Mouse (Mus musculus) mouse trophoblast stem cell (cell line): ENCODE measurements around the gene Phrf1.
"Not testable (repeated sequence)": the region's sequence is repeated elsewhere in the genome, so short reads cannot be mapped to it uniquely, and the experiment has no call there.

Experiments
- in situ Hi-C, 2 experiments: fragments of 300-500 bp; cut with MseI, MboI; formaldehyde crosslinking; loops; 2 replicates in 1 of 2; 3 replicates in 1 of 2; pipeline ENCODE4 v1.15.1; 2025

The Phrf1 gene

DNA sequence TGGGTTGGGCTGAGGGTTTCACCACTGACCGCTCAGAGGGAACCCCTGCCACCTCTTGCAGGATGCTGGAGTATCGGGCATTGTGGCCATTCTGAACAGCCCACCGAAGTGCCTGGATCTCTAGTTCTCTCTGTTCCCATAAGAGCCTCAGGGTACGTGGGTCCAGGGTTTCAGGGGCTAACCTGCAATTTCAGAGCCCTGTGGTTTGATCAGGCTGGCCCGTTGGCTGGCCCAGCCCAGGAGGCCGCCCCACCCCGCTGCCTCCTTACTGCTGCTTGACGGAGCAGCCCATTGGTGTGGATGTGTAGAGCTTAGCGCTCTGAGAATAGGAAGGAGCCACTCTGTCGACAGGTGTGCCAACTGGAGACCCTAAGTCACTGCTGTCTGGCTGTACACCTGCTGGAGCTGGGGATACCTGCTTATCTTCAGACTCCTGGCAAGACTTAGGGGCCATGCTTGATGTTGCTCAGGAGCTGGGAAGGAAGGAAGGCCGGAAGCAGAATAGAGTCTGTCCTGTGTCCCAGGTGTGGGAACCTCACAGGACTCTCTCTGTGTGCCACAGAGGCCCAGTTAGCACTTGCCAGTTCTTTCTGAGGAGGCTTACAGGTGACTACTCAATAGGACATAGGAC, 14.9 kb upstream of the Phrf1 start, which contains the start of gene Lmntd2:
Gene Lmntd2, minus strand, starts transcription at position 476 of the 631 bp plus-strand sequence.
- in situ Hi-C loops, result no loop called here

DNA sequence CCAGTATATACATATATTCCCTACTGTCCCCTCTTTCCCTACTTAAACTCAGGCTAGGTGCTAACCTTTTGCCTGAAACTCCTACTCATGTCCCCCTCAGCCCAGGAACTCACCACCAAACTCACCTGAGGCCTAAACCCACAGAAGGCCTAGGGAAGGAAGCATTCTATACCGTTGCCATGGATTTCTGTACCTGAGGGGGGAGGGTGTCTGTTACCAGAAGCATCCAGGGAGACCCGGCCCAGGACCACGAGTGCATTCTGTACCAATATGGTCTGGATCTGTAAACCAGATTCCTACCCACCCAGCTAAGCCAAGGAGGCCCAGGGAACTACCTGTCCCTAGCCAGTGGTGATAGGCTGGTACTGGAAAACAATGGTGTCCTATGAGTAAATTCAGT, 14.3 kb upstream of the Phrf1 start:
- in situ Hi-C loops, result no loop called here

DNA sequence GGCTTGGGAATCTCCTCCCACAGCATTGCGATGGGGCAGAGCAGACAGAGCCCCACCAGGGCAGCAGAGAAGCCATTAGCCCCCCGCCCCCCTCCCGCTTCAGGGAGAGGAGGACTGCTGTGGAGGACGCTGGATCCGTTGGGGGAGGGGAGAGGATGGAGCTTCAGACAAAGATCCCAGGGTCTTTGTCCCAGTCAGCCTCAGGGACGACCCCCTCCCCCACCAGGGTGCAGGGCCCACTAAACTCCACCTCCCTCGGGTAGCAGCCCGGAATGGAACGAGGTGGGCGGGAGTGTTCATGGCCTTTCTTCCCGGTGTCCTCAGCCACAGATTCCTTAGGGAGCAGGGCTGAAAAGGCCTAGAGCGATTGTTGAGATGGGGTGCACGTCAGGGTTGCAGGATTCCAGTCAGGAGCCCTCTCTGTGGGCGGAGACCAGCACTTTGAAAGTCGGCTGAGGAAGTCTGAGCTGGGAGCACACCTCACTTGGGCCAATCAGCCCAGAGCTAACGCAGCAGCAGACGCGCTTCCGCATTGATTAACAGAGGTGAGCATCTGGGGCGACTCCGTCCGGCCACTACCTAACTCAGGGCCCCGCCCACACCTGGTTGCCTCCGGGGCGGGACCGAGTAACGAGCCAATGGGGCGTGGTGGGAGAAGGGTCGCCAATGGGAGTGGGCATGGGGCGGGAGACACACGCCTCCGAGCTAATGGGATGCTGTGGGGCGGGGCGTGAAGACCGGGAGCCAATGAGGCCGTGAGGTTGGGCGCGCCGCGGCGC, 13.3 kb upstream of the Phrf1 start, which contains the start of gene Rassf7:
Gene Rassf7, plus strand, starts transcription at position 760 of the 779 bp plus-strand sequence.
- in situ Hi-C loops, result no loop called here

DNA sequence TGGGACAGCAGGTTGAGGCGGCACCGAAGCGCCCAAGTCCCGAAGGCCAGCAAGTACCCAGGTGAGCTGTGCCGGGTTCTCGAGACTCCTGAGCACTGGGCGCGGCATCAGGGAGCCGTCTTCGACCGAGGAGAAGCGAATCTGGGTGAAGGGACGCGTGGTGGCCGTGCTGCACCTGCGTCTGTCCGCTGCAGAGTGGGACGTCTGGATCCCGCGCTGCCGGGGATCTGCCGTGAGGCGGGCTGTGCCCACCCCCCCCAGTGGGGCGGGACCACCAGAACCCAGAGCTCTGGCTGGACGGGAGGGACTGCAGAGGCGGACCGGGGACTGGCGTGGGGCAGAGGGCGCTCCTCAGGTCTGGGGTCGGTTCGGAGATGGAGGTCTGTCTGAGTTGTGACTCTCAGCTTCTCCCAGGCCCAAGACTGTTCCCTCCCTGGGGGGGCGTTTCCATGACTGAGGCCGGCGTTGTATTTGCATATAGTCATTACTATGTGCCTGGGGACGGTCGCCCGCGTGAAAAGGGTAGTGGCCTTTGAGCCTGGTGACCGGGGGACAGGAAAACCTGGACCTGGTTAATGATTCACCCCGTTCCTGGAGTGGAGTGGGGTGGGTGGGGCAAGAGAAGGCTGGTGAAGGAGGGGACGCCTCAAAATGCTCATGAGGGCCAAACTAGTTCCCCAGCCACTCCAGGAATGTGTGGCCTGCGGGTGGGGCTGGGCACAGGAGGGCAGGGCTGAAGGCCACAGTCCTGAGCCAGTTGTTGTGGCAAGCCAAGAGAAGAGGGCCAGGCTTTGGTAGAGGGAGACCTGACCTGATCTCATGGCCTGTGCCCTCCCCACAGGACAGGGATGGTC, 12.5 kb upstream of the Phrf1 start:
- in situ Hi-C loops, result no loop called here

DNA sequence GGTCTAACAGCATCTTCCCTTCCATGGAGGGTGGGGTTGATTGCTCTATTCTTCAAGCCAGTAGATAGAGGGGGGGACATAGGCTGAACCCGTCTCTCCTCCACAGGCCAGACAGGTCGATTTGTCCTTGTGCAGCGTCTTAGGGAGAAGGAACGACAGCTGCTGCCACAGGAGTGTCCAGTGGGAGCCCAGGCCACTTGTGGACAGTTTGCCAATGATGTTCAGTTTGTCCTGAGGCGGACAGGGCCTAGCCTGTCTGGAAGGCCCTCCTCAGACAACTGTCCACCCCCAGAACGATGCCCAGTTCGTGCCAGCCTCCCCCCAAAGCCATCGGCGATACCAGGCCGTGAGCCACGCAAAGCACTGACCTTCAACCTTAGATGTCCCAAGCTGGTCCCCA, 11.7 kb upstream of the Phrf1 start:
- in situ Hi-C loops, result no loop called here

DNA sequence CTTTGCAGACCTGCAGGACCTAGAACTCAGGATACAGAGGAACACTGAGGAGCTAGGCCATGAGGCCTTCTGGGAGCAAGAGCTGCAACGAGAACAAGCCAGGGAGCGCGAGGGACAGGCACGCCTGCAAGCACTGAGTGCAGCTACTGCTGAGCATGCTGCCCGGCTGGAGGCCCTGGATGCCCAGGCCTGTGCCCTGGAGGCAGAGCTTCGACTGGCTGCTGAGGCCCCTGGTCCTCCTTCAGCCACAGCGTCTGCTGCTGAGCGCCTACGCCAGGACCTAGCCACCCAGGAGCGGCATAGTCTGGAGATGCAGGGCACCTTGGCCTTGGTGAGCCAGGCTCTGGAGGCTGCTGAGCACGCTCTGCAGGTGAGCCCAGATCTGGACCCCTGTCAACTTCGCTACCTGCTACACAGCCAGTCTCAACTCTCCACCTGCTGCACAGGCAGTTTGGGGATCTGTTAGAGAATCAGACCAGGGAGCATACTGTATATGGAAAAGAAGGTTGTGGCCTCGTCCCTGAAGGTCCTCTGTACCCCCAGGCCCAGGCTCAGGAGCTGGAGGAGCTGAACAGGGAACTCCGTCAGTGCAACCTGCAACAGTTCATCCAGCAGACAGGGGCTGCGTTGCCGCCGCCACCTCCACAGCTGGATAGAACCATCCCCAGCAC, 11.1 kb upstream of the Phrf1 start:
- in situ Hi-C loops, result no loop called here

DNA sequence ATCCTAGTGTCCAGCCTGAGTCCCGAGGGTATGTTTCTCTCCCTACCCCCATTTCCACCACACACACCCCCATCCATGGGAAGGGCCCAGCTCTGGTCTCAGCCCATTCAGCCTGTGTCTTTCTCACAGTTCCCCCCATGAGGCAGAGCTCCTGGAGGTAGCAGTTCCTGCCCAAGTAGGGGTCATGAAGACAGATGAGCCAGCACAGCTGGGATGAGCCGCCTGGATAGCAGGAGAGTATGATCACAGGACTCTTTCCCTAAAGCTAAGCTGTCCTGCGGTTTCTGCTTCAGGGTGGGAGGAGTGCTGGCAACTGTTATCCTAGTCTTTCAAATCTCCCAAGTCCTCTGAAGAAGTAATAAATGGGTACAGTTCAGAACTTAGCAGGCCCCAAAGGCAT, 10.4 kb upstream of the Phrf1 start:
- in situ Hi-C loops, result no loop called here

DNA sequence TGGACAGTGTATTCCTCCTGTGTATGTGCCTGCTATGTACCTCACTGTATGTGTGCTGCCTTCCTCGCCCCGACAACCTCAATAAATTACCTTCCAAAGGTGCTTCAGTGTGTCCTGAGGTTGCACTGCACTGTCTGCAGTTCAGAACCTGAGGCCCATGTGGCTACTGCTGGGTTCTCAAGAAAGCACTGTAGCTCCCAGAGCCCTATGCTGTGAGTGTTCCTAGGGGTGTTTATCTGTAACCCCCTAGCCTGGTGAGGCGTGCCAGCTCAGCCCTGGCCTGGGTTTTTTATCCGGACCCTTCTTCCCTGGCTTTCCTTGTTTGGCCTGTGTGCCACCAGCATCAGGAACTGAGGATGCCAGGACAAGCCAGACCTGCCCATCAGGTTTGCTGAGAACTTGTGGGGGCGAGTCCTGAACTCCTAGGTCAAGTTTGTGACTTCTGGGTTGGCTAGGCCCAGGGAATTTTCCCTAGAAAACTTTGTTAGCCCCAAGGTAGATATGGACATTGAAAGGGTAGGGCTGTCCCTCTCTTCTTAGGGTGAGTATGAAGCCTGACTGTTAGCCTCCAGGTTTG, 9.9 kb upstream of the Phrf1 start:
- in situ Hi-C loops, result no loop called here

DNA sequence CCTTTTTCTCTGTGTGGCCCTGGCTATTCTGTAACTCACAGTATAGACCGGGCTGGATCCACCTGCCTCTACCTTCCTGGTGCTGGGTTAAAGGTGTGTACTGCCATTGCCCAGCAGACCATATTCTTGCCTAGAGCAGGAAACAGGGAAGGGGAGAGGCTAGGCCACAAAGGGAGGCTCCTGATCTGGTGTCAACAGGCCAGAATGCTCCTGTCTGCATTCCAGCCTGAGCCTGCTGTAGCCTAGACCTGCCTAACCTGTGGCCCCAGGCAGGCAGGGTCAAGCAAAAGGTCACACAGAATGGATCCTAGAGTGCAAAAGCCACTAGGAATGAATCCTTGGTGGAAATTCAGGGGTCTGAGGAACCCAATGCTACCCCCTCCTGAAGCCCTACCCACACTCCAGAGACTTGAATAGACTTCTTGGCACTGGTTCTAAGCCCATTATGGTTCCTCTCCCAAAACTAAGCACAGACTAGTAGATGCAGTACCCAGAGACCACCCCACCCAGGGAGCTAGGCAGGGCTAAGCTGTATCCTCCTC, 9.0 kb upstream of the Phrf1 start:
- in situ Hi-C loops, result no loop called here

DNA sequence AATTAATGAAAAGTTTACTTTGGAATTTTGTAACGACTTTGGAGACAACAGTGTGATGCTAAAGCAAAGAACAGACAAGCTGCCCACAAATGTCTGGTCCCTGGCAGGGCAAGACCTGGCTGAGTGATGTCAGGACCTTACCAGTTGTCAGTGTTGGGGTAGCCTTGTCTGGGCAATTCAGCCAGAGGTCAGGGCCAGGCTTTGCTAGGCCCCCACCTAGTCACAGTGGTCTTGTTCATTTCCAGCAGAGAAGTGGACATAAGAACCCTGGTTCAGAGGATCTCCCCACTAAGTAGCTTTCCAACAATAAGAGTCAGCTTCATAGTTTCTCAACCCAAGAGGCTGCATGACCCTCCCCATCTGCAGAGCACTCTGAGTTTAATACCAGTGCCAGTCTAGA, 8.2 kb upstream of the Phrf1 start:
- in situ Hi-C loops, result no loop called here

DNA sequence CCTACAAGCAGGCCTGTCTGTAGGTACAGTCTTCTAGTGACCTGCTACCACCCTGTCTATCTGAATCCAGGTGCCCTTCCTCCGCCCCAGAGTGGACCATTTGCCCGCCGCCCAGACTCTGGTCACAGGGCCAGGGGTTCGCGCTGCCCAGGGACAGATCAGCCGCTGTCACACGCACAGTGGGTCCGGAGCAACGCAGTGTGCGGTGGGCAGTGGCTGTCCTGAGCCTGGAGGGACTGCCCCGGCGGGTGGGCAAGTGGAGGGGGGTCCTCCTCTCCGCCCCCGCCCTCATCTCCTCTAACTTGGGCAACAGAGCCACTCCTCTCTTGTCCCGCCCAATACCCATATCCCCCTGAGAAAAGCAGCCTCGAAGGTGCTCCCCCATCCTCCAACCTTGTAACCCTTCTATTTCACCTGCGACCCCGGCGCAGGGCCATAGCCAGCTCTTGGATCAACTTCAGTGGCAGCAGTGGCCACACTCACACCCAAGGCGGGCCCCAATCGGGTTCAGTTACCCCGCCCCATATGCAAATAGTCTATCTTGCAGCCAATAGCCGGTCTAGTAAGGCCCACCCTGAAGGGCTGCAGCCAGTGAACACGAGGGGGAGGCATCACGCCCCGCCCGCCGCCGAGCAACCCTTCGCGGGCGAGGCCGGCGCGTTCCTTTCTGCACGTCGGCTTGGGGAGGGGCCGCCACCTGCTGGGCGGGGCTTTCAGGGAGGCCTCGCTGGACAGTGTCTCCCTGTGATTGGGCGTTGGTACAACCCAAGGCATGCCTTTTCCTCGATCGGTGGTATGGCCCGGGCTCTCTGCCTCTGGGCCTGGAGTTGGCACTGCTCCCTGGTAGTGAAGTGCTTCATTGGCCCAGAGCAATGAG, 7.1 kb upstream of the Phrf1 start:
- in situ Hi-C loops, result no loop called here

DNA sequence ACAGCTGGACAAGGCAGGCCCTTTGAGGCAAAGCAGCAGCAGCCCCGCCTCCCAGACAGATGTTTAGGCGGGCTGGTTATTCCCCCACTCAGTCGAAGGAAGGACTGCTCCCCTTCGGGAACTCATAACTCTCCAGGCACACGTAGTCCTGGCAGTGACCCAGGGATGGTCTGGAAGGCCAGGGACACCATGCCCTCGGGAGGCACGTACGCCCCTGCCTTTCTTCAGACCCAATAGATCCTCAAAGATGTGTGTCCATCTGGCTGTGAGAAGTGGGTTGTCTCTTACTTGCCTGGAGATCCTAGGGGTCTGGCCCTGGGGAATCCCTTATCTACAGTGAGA, 6.5 kb upstream of the Phrf1 start:
- in situ Hi-C loops, result no loop called here

DNA sequence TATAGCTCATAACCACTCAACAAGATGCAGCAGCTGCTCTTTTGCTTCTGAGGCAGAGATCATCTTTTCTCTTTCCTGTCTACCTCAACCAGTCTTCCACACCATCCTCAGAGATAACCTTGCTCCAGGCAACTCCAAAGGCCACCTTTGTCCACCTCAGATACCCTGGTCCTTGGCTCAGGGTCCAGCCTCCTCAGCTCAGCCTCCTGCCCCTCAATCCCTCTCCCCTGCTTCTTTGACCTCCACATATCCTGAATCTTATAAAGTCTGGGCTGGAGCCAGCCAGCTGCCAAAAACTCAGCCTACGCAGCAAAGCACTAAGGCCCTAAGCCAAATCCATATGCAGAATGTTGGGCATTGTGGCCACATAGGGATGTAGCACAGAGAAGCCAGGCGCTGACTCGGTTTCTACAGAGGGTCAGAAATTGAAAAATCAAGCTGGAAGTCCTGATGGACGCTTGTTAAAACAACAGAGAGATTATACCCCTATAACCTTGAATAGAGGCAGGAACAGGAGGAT, 5.8 kb upstream of the Phrf1 start:
- in situ Hi-C loops, result no loop called here

DNA sequence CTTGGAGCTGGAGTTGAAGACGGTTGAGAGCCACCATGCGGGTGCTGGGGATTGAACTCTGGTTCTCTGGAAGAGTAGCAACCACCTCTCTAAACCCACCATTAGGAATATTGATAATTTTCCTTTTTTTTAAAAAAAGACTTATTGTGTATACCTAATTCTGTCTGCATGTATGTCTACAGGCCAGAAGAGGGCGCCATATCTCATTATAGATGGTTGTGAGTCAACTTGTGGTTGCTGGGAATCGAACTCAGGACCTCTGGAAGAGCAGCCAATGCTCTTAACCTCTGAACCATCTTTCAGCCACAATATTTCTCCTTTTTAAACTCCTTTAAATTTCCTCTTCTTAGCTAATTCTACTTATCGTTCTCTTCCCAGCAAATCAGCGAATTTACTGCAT, 2.0 kb upstream of the Phrf1 start:
- in situ Hi-C loops, result no loop called here

DNA sequence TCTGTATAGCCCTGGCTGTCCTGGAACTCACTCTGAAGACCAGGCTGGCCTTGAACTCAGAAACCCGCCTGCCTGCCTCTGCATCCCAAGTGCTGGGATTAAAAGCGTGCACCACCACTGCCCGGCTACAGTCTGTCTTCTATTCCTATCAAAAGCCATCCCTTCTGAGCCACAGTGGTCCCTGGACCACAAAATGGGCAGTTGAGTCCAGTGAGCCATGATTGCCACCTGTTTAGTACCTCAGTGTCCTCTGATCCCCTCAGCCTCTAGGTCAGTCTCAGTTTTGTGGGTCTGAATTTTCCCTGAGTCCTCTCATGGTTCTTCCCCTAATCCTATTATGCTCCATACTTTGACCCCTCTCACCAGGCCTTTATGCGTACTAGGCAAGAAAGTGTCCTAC, 788 bp upstream of the Phrf1 start:
- in situ Hi-C loops, result no loop called here

DNA sequence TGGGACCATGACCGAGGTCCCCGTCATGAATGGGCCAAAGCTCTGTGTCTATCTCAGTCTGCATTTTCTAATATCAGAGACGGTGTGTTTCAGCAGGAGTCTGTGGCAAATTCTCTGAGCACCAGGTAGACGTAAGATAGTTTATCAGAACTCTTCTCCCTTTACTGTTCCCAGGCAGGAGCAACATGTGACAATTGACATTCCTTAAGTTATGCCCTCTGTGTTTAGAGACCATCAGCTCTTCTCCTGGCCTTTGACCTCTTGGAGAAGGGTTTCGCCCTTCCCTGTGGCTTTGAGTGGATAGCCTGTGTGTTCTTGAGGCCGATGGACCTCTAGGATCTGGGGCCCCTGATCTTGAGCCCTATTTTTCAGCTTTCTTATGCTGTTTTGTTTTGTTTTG, 1.1 kb downstream of the Phrf1 start:
- in situ Hi-C loops, result no loop called here

DNA sequence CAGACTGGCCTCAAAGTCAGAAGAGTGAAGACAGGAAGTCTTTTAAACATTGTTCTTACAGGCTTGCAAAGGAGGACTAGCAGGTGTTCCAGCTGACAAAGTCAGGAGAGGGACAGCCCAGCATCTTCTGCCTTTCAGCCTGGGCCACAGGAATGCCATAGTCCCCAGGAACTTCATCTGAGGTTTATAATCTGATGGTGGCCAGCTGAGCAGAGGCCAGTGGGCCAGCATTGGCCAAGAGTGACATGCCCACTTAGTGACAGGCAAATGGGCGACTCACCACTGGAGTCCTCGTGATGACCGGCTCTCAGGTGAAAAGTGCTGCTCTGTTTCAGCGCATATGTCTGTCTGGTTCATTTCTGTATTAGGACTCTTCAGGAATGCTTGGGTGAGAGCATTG, 2.0 kb downstream of the Phrf1 start:
- in situ Hi-C loops, result no loop called here

DNA sequence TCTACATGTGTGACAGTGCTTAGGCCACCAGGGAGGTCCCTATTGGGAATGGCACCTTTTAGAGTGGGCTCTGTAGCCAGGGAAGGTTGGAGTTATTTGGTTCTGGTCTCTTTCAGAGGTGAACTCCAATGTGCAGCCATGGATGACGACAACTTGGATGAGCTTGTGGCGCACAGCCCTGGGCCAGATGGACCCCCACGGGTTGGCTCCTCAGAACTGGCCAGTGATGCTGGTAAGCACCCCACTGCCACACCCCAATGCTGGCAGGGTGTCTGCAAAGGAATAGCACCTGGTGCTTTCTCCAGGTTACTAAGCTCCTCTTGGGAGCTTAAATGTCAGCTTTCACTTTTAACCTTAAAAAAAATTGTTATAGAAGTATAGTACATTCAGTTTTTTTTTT, 2.5 kb downstream of the Phrf1 start:
- in situ Hi-C loops, result no loop called here

DNA sequence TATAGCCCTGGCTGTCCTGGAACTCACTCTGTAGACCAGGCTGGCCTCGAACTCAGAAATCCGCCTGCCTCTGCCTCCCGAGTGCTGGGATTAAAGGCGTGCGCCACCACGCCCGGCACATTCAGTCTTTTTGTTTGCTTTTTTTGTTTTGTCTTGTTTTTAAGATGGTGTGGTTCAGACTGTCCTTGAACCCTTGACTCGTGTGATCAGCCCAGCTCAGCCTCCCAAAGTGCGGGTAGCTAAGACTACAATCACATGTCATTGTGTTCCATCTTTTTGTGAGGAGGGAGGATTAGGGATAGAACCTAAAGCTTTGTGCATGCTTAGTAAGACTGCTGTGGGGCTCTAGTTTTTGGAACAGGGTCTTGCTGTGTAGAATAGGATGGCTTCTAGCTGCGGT, 3.0 kb downstream of the Phrf1 start:
- in situ Hi-C loops, result no loop called here

DNA sequence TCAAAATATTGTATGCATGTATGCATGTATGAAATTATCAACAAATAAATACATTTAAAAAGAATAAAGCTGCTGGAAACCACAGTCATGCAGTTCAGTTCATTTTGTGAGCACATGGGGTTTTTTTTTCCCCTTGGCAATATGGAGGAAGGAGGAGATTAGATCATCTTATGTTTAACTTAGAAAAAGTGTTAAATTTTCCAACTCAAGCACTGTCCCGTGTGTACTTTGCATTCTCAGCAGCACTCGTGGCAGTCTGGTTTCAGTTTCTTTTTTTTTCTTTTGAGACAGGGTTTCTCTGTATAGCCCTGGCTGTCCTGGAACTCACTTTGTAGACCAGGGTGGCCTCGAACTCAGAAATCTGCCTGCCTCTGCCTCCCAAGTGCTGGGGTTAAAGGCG, 21.9 kb downstream of the Phrf1 start:
- in situ Hi-C loops, result not testable (repeated sequence)
